Mouse (Mus musculus): ENCODE data around the gene Pmf1.

Gene Pmf1

DNA sequence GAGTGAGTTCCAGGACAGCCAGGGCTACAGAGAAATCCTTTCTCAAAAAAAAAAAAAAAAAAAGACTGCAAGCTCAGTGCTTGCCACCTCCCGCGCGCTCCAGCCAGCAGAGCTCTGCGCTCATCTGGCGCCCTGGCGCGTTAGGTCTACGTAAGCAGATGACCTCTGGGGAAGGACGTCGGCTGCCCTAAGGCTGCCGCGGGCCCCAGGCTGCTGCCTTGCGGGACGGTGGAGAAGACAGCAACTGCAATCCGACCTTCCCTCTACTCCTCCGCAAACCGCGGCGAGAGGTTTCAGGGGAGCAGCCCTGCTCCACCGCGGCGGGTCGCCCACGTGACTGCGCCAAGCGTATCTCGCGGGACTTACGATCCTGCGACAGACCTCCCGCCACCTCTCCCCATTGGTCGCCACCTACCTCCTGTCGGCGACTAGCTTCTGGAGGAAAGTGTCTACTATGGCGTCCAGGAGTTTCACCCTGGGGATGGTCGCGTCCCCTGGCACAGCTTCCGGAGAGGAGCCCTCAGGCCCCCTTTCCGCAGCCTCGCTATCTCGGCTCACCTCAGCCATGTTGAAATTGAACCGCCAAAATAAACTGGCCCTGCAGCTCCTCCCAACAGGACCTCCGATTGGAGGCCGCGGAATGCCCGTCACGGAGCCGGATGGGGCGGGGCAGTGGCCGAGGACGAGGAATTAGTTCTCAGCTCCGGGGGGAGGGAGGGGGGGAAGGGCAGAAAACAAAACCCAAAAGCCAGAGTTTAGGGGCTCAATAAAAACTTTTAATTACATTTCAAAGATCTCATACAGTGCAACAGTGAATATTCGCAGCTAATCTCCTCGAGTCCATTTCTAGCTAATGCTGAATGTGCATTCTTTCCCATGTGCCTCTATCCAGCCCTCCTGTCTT is at the start of gene Pmf1:
TSS of gene Pmf1 (minus strand) at position 591 of the 904 bp plus-strand sequence.
- DNase-seq (ENCODE audit: low spot score): peak; percentile 93

DNA sequence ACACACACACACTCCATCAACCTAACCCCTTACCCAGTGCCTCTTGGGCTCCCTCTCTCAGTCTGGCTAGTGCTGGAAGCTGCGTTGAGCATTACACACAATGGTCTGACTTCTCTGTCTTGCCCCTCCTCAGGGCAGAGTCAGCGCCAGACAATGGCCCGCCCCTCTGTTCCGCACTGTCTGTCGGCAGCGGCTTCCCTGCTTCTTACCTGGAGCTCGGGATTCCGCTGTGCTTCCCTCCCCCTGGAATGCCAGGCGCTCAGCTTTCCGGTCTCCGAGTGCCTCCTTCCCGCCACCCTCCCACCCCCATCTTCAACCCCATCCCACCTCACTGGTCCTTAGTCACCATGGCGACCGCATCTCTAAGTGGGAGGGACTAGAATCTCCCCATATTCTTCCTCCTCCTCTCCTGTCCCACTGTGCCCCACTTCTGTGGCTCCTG is 48.7 kb upstream of the Pmf1 start:
- peak; percentile 50 for DNase-seq (ENCODE audit: low spot score)

DNA sequence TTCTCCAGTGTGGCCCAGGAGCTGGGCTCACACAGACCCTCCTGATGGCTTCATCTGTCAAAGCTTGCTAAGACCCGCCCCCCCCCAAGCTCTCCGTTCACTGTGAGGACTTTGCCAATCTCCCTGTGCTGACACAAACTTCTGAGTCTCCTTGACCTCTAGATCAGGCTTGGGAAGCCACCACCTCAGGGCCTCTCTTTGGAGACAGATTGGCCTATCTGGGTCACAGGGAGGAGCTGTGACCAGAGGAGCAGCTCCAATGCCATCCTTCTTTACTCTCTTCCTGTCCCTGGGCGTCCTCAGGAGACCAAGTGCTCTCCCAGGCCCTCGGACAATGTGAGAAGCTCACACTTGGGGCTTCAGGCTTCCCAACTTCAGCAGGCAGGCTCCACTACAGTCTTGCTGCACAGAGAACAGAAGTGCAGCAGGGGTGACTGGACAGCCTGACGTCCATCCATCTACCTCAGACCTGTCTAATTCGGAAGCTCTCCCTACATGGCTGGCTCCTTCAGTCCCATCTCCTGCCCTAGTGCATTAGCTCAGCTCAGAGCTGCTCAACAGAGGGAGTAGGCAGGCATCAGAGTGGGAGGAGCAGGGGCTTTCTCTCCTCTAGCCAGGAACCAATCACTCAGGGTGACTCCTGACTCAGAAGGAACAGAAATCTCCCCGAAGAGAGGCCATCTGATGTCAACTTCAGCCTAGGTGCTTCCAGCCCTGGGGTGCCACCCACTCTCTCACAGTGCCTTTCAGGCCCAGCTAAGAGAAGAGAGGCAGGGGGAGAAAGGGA is 46.8 kb upstream of the Pmf1 start:
- no peak for DNase-seq (ENCODE audit: low spot score)

DNA sequence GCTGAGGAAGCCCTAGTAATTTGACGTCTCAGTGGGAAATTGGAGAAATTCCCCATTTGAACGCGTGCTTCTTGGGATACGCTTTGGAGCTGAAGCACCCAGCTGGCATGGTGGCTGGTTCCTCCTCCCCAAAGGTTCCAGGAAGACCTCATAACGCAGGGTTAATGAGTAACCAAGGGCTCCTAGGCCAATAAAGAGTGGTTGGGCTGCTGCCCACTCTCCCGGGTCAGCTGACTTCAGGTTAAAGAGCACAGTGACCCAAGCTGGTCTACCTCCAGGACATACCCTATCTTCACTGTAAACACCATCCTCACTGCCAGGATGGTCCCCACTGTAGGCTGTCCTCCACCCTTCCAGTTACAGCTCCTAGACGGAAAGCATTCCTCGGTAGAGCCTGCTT is 46.2 kb upstream of the Pmf1 start:
- DNase-seq (ENCODE audit: low spot score): no peak

DNA sequence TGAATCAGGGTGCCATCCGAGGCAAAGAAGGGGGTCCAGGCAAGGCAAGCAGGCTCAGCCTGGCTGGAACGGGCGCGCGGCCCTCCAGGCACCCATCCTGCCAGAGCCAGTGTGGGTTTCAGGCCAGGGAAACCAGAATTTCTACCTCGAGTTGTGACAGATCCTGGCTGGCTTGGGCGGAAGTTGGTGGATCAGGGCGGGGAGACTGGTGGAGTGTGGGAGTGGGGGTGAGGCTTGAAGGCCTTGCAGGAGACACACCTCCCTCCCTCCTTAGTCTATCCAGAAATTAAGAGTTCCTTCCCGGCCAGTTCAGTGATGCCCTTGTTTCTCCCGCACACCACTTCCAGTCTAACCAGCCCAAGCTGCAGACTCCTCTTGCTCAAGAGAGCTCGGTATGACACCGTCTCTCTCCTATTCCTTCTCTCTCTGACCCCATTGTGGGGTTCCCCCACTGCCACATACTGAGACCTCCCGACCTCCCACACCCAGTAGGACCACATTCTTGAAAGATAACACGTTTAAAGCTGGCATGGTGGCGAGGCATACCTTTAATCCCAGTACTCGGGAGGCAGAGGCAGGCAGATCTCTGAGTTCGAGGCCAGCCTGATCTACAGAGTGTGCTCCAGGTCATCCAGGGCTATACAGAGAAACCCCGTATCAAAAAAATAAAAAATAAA is 45.6 kb upstream of the Pmf1 start:
- no peak for DNase-seq (ENCODE audit: low spot score)

DNA sequence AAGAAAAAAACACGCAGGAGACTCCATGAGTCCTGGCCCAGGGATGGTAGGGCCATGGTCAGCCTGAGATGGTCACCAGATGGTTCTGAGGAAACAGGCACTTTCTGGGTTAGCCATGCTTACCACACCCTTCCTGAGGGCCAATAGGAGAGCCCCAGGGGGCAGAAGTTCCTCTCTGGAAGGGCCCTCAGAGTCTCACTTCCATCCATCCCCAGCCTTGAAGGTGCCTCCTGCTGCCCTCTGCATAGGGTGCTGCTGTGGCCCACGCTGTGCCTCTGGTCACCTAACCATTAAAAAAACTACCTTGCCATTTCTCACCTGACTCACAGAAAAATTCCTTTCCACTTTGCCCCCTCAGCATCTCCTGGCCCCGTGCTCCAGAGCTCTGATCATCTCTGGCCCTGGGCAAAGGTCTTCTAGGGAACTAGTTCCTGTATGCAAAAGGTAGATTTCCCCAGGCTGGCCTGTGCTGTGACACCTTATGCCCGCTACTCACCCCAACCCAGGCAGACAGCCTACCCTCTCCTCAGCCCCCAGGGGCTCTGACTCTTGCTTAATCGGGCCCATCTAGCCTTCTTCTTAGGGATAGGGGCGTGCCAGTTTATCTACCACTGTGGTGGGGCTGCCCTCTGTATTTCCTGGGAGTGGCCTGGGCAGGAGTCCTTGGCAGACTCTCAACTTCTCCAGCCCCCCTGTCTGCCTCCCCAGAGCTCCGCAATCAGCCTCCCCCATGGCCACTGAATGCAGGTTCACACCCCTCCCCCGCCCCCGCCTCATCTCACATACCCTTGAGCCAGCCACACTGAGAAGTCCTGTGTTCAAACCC is 44.8 kb upstream of the Pmf1 start:
- no peak for DNase-seq (ENCODE audit: low spot score)

DNA sequence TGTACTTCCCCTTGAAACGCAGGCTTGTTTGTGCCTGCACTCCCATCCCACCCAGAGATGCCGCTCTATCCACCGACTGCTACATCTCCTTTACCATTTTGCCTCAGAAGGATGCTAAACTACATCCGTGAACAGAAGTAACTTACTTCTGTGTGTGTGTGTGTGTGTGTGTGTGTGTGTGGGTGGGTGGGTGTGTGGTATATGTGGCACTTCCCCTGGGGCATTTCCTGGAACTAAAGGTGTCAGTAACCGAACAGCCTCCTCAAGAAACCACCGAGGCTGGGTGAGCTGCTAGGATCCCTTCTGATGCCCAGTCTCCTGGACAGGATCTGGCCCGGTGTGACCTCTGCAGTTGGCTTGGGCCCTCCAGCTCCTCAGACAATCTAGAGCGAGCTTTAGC is 43.9 kb upstream of the Pmf1 start:
- no peak for DNase-seq (ENCODE audit: low spot score)

DNA sequence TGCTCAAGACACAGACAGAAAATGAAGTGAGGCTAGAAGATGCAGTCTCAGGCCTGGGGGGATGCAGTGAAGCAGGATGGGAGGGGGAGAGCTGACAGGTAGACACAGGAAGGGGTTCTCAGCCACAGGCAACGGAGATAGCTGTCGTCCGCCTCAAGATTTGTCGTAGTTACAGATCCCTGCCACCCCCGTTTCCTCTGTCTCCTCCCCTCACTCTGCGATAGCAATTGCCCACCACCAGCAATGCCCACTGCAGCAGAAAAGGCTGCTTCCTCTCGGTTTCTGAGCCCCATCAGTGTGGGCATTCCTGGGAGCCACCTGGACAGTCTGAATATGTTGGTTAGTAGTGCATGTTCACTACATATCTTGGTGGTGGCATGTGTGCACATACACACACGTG is 43.2 kb upstream of the Pmf1 start:
- no peak for DNase-seq (ENCODE audit: low spot score)

DNA sequence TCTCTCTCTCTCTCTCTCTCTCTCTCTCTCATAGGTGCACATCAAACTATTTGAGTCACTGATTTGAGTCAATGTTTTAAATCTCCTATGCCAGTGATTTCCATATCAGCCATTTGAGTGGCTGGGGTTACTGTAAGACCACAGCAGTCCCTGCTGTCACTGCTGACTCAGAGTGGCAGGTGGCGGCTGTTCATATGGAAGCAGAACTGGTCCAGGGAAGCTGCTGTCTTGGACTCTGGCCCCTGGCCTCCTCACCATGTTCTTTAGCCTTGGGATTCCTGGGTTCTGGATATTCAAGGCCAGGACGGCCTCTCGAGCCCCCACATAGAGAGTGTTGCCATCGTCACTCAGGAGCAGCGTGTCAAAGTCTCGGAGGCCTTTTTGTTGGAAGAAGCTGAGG is 42.6 kb upstream of the Pmf1 start:
- DNase-seq (ENCODE audit: low spot score): no peak

DNA sequence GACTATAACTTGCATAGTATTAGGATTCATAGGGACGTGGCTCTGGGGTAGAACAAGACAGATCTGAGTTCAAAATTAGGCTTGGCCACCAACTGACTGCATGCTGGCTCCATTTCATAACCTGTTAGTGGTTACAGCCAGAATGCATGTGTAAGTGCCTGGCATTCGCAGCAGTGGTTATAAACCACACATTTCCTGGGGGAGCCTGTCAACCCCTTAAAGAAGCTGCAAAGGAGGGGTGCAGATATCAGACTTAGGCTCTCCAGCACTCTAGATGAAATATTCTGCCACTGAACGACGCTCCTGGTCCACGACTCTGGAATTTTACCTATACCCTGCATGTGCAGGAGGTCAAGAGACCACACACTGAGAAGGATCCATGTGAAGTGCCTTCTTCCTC is 42.1 kb upstream of the Pmf1 start:
- DNase-seq (ENCODE audit: low spot score): no peak

DNA sequence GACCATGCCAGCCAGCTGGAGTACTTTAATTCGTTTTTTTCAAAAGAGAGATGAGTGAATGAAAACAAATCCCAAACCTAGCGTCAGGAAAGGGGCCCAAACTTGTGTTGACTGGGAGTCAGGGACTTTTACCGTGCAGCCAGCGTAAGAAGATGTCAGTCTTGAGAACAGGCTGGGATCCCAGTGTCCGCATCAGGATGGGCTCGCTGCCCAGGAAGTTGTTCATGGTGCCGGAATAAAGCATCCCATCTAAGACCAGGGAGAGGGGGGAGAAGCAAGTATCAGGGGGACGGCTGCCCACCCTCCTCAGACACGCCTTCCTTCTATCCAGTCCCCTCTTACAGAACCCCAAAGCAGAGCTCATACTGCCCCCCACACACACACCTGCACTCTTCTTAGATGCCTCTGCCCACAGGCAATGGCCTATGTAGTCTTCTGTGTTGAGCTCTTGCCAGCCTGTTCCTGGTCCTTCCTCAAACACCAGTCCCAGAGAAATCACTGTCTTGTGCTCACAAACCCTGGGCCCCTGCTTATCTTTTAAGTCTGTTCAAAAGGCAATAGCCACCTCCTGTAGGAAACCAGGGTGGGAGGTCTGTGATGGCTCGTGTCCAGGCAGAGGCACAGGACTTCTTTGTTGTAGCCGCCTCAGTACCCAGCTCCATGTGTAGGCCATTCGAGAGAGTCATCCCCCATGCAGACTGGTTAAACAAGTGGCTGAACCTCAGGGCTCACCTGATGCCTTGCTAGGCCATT is 40.4 kb upstream of the Pmf1 start:
- no peak for DNase-seq (ENCODE audit: low spot score)

DNA sequence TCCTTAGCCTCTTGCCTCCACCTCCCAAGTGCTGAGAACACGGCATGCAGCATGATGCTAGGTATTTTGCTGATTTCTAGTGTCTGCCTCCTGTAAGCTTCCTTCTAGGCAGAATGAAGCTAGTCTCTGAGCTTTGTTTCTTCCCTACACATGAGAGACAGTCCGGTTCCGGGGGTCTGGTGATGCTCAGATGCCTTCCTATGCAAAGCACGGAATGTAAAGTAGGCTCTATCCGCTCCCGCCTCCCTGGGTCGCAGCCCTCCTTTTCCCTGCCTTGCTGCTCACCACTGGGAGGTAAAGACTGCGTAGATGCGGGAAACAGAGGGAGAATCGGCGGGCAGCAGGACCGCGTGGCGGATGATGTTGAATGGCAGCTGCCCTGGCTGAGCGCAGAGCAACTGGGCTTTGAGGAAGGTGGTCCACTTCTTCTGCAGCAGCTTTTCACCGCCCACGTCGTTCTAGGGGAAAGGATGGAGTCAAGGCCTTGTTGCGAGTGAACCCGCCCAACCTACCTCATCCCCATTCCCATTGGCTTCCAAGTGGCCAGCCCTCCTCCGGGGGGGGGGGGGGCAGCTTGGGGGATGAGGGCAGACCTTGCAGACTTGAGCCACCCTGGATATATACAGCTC is 39.4 kb upstream of the Pmf1 start:
- DNase-seq (ENCODE audit: low spot score): peak; percentile 76

DNA sequence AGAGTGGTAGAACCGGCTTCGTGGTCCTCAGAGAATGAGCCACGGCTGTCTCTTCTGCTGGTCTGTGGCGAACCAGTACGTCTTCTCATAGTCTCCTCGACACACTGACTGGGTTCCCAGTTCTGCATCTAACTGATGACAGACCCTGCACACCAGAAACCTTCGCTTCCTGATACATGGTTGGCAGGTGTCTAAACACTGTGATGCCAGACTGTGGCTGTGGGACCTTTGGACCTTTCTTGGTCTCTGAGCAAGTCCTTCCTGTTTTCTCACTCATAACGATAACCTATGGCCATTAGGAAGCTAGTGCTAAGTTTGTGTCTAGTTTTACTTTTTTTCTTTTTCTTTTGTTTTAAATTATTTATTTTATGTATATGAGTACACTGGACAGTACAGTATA is 38.3 kb upstream of the Pmf1 start:
- DNase-seq (ENCODE audit: low spot score): no peak

DNA sequence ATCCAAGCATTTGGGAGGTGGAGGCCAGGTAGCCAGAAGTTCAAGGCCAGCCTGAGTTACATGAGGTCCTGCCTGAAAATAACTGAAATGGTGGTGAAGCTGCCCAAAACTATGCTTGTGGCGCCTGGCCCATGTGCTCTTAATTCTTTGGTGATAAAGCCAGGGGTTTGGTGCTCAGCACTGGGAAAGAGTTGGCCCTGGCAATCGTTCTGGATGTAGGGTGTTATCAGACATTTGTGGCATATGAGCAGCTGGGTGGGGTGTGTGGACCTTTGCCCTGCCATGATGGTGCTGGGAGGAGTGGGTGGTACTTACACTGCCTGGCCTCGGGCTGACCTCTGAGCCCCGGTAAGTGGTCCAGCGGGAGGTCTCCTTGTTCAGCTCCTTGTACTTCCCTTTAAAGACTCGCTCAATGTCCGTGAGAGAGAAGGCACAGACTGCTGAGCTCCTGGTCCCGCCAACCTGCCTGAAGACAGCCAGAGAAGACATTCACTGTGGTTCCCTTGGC is 37.6 kb upstream of the Pmf1 start:
- no peak for DNase-seq (ENCODE audit: low spot score)

DNA sequence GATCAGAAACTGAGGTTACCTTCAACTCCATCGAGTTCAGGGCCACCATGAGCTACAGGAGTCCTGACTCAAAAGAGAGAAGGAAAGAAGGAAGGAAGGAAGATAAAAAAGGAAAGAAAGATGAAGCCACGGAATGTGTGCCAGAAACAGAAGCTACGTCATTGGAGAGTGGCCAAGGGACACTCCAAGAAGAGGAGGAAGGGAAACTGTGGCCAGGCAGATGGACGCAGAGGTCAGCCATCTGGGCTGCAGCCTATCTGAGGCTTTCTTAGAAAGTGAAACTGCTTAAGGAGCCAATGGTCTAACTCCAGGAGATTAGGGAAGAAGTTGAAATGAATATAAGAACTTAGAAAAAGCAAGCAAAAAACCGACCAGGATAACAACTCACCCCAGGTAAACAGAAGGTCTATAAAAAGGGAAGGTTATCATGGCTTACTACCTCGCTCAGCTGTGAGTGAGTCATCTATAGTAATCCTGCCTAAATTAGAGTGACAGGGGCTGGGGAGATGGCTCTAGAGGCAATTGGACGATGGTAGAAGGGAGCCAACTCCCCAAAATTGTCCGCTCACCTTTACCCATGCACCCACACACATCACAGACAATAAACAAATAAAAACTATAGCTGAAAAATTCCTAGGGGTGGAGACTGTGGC is 36.5 kb upstream of the Pmf1 start:
- no peak for DNase-seq (ENCODE audit: low spot score)

DNA sequence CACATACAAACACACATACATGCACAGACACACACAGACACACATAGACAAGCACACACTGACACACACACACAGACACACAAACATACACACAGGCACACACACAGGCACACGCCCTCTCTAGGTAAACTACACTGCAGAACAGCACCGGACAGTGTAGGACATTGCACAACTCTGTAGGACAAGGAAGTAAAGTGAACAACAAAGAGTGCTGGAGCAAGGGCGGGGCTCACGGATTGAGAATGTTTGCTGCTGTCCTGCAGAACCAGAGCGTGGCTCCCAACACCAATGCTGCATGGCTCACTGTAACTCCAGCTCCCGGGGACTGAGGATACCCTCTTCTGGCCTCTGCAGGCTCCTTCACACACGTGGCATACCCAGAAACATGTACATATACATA is 32.8 kb upstream of the Pmf1 start:
- no peak for DNase-seq (ENCODE audit: low spot score)

DNA sequence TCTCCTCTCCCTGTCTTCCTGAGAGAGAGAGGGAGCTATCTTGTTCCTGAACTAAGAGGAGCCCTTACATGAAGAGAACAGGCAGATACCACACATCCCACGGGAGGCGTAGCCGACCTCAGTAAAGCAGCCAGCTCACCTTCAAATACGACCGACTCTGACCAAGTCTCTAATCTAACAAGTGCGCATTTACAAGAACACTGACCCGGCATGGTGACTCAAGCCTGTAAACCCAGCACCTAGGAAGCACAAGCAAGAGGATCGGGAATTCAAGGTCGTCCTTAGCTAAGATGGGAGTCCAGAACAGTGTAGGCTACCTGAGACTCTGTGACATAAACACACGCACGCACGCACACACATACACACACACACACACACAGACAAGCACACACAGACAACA is 32.4 kb upstream of the Pmf1 start:
- DNase-seq (ENCODE audit: low spot score): no peak

DNA sequence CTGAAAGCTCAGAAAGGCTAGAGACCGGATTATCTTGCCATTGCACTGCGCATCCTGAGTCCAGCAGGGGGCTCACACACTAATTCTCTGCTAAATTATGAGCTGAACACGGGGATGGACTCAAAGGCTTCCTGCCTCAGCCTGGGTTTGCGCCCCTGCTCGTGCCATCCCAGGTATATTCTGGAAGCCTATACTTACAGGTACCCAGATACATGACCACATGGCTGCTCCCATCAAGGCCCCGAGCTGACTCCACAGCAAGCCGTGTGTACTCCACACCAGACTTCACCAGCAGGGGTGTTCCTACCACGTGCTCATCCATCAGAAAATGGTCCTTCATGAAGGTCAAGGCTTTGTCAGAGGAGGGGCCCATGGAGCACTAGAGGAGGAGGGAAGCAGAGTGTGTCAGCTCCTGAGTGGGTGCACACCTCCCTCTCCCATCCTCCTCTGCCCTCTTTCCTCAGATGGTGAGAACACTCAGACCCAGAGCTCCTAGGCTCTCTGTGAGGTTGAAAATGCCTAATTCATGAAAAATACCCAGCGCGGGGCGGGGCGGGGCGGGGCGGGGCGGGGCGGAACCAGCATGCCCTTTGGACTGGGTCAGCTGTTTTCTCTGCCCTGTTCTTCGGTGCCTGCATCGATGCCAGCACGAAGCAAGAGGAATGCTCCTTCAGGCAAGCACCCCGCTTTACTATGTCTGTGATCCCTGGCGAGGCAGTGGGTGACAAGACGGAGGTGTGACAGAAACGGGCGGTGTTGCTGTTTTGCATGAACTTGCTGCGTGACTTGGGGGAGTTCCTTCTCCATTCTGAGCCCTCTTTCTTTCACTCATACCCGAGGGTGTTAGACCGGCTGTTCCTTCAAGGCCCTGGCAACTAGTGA is 30.6 kb upstream of the Pmf1 start:
- peak; percentile 80 for DNase-seq (ENCODE audit: low spot score)

DNA sequence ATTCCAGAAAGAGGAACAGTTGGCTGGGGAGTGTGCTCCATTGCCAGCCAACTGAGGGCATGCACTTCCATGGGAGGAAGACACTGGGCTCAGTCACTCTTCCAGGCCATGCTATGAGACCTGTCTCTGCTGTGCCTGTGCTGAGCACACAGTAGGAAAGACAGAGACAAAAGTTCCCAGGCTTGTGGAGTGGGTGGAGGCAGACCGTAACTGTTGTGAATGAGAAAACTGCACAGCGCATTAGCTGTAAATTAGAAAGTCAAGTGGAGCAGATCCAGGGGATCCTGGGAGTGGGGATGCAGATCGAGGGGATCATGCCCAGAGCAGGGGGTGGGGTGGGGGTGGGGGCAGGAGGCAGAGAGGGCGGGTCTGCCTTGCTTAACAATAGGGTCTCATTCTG is 29.5 kb upstream of the Pmf1 start:
- DNase-seq (ENCODE audit: low spot score): no peak
